Mouse (Mus musculus): ENCODE measurements around the gene Rpl13a. TPM values are rescaled to one million over a fixed set of nuclear protein-coding genes. Genes with fewer than 3 reads are reported as not detected.
A peak's percentile ranks its signal among the peaks of the same experiment; 100 is the strongest.
"Not testable (repeated sequence)": the region's sequence is repeated elsewhere in the genome, so short reads cannot be mapped to it uniquely, and the experiment has no call there.

Rpl13a gene
- total RNA-seq, 4 experiments from 2014 or later = 580 to 769 (median 686) TPM

- no peak for DNase-seq (ENCODE audit: low spot score)
Observed at GRCm38 (mm10) chr7:45157459-45157858, 28.9 kb upstream of the Rpl13a start.

GRCm38 (mm10) chr7:45156206-45156605 lies 27.6 kb upstream of the Rpl13a start:
- DNase-seq (ENCODE audit: low spot score) = no peak

- DNase-seq (ENCODE audit: low spot score) = no peak
Observed at GRCm38 (mm10) chr7:45155590-45155989, 27.0 kb upstream of the Rpl13a start.

GRCm38 (mm10) chr7:45154993-45155514 lies 26.5 kb upstream of the Rpl13a start:
- no peak for DNase-seq (ENCODE audit: low spot score)

- peak; percentile 96 for DNase-seq (ENCODE audit: low spot score)
Observed at GRCm38 (mm10) chr7:45154096-45154992, 25.8 kb upstream of the Rpl13a start, which contains the start of the genes Pih1d1 and Aldh16a1. TSS of gene Pih1d1 (plus strand) at chr7:45154303. TSS of gene Aldh16a1 (minus strand) at chr7:45154584.

- DNase-seq (ENCODE audit: low spot score) = no peak
Observed at GRCm38 (mm10) chr7:45153586-45153985, 25.0 kb upstream of the Rpl13a start.

GRCm38 (mm10) chr7:45153052-45153451 lies 24.5 kb upstream of the Rpl13a start:
- not testable (repeated sequence) for DNase-seq (ENCODE audit: low spot score)

GRCm38 (mm10) chr7:45151303-45151702 lies 22.7 kb upstream of the Rpl13a start:
- DNase-seq (ENCODE audit: low spot score) = no peak

GRCm38 (mm10) chr7:45150321-45150720 lies 21.8 kb upstream of the Rpl13a start:
- DNase-seq (ENCODE audit: low spot score) = no peak

GRCm38 (mm10) chr7:45149545-45149944 lies 21.0 kb upstream of the Rpl13a start:
- no peak for DNase-seq (ENCODE audit: low spot score)

GRCm38 (mm10) chr7:45148534-45149098 lies 20.1 kb upstream of the Rpl13a start:
- no peak for DNase-seq (ENCODE audit: low spot score)

GRCm38 (mm10) chr7:45147899-45148298 lies 19.3 kb upstream of the Rpl13a start:
- DNase-seq (ENCODE audit: low spot score) = no peak

GRCm38 (mm10) chr7:45147267-45147666 lies 18.7 kb upstream of the Rpl13a start:
- no peak for DNase-seq (ENCODE audit: low spot score)

- no peak for DNase-seq (ENCODE audit: low spot score)
Observed at GRCm38 (mm10) chr7:45145460-45145859, 16.9 kb upstream of the Rpl13a start.

- DNase-seq (ENCODE audit: low spot score) = no peak
Observed at GRCm38 (mm10) chr7:45144368-45145174, 16.0 kb upstream of the Rpl13a start.

GRCm38 (mm10) chr7:45141914-45142313 lies 13.4 kb upstream of the Rpl13a start:
- no peak for DNase-seq (ENCODE audit: low spot score)

GRCm38 (mm10) chr7:45141319-45141718 lies 12.8 kb upstream of the Rpl13a start:
- DNase-seq (ENCODE audit: low spot score) = no peak

- DNase-seq (ENCODE audit: low spot score) = no peak
Observed at GRCm38 (mm10) chr7:45139904-45140723, 11.6 kb upstream of the Rpl13a start.

GRCm38 (mm10) chr7:45138403-45138802 lies 9.8 kb upstream of the Rpl13a start:
- DNase-seq (ENCODE audit: low spot score) = no peak

- no peak for DNase-seq (ENCODE audit: low spot score)
Observed at GRCm38 (mm10) chr7:45137171-45138006, 8.8 kb upstream of the Rpl13a start.

Data from heart, adult 8-10 months (tissue).